Mouse (Mus musculus): ENCODE data around the gene Herc2.

DNA sequence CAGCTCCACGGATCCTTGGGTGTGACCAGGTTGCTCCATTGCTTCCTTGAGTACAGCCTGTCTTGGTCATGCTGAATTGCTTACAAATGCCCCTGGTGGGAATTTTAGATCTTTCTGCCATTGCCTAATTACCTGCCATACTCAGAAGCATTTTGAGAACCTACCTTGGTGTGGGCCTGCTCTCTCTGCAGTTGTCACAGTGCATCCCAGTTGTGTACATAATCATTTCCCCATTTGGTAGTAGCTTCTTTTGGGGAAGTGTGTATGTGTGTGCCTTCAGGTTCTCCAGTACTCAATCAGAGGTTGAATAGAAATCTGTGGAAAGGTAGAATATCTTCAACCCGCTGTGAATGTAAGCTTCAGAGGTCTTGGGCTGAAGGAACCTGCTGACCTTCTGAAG lies 153.3 kb downstream of the Herc2 start:
- no peak for TF ChIP-seq CTCF (IDR thresholded peaks at IDR 0.05; ENCODE audit: low read depth, low read length)
- TF ChIP-seq POLR2AphosphoS5 (IDR thresholded peaks at IDR 0.05; ENCODE audit: insufficient replicate concordance, low read depth, low read length) = no peak
